Mouse (Mus musculus): ENCODE data around the gene Mrgbp. TPM values are rescaled to one million over a fixed set of nuclear protein-coding genes. Genes with fewer than 3 reads are reported as not detected.

Gene Mrgbp
- polyA plus RNA-seq, 2 experiments from 2014 or later, result 22.7 to 23.5 TPM

- ATAC-seq, result no peak
Observed at GRCm38 (mm10) chr2:180597490-180597889, 16.4 kb downstream of the Mrgbp start, which contains the start of gene Col9a3. TSS of gene Col9a3 (plus strand) at chr2:180597790.

DNA sequence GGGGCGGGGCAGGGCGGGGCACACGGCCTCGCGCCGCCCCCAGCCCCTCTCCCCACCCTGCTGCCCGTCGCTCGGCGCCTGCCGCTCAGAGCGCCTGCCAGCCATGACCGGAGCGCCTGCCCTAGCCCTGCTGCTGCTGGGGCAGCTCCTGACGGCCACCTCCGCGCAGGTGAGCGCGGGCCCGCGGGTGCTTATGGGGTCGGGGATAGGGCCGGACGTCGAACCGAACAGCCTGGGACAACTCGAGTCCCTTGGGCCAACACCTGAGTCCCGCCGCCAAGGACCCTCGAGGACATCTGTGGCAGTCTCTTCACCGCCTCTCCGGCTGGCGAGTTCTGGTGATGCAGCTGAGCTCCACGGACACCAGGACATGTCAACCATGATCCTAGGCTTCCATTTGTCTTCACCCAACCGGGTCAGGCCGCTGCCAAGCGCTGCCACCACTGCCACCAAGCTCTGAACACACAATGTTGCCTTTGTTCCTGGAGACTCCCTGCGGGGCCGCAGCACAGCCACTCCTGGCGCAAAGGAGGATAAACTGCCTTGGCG is 17.1 kb downstream of the Mrgbp start:
- ATAC-seq, result no peak

GRCm38 (mm10) chr2:180600569-180601021 is 19.5 kb downstream of the Mrgbp start:
- no peak for ATAC-seq

DNA sequence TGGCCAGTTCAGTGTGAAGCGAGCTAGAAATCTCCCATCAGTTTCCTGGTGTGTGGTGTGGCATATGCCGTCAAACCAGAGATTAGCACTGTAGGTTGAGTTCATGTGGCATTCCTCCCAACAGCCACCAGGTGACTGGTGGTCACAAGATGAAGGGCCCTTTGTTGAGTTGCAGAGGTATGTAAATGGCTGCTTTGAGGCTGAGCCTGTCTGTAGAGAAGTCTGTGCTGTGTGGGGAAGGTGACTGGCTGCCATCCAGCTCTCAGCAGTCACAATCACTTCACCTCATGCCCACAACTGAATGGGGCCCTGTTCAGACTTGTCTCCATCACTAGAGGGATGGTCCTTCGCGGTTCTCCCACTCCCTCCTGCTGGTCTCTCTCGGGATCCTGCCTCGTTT is 23.7 kb downstream of the Mrgbp start:
- no peak for ATAC-seq

DNA sequence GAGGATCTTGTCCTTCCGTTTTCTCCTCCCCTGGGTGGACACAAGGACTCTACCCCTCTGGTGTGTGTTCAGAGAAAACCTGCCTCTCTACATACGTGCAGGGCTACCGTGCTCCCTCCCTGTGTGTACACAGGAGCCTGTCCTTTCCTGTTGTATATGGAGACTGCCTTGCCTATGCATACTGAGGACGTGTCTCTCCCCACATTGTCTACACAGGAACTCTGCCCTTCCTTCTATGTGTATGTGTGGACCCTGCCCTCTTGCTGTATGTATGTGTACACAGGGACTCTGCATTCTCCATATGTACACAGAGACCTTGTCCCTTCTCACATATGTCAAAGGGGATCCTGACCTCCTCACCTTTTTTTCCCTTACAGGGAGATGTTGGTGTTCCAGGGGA is 29.2 kb downstream of the Mrgbp start:
- ATAC-seq, result no peak

- ATAC-seq, result no peak
Observed at GRCm38 (mm10) chr2:180611882-180612281, 30.8 kb downstream of the Mrgbp start.

Other genes with a start within 250 kb of the Mrgbp start
- gene Gata5, start 246.6 kb upstream of the Mrgbp start, polyA plus RNA-seq (2017; shearing (Covaris generic)), result not detected
- 1 to 10 TPM in 1 of 2 experiments, under 1 TPM in 1; 0.31 to 1.1 TPM for gene Slco4a1, start 125.1 kb upstream of the Mrgbp start, polyA plus RNA-seq (2017; shearing (Covaris generic))
- not detected for gene Ntsr1, start 81.3 kb upstream of the Mrgbp start, polyA plus RNA-seq (2017; shearing (Covaris generic))
- 10 to 100 TPM; 11.0 to 13.1 TPM for gene Ogfr, start 7.9 kb downstream of the Mrgbp start, polyA plus RNA-seq (2017; shearing (Covaris generic))
- 1 to 10 TPM in 1 of 2 experiments, under 1 TPM in 1; 0.40 to 2.3 TPM for gene Col9a3, start 16.5 kb downstream of the Mrgbp start, polyA plus RNA-seq (2017; shearing (Covaris generic))
- gene Tcfl5, start 61.4 kb downstream of the Mrgbp start, polyA plus RNA-seq (2017; shearing (Covaris generic)), result under 1 TPM in 1 of 2 experiments, not detected in 1; 0.23 TPM
- gene Dido1, start 128.7 kb downstream of the Mrgbp start, polyA plus RNA-seq (2017; shearing (Covaris generic)), result 10 to 100 TPM; 49.7 to 73.1 TPM
- gene Gid8, start 128.8 kb downstream of the Mrgbp start, polyA plus RNA-seq (2017; shearing (Covaris generic)), result 10 to 100 TPM; 11.4 to 22.0 TPM
- 100 to 1,000 TPM in 1 of 2 experiments, 10 to 100 TPM in 1; 77.3 to 114 TPM for gene Slc17a9, start 144.0 kb downstream of the Mrgbp start, polyA plus RNA-seq (2017; shearing (Covaris generic))
- gene Bhlhe23, start 195.6 kb downstream of the Mrgbp start, polyA plus RNA-seq (2017; shearing (Covaris generic)), result not detected